Mouse (Mus musculus) limb, embryonic 11.5 days (tissue): Measurements from ENCODE around the gene Vmn1r77. TPM values are rescaled to one million over a fixed set of nuclear protein-coding genes. Genes with fewer than 3 reads are reported as not detected.
"Not testable (repeated sequence)": the region's sequence is repeated elsewhere in the genome, so short reads cannot be mapped to it uniquely, and the experiment has no call there.

Source experiments
- ATAC-seq: fragments of 200-750 bp; cut with Nextera tagmentation; 2 replicates; pipeline ENCODE4 v1.8.0; 2017; ENCODE audit warnings: low read depth; ENCODE audit not compliant: insufficient number of reproducible peaks, low FRiP score, low TSS enrichment
- DNase-seq: peaks from one replicate; pipeline ENCODE4 v3.0.0-alpha.2; 2015; ENCODE audit warnings: low spot score
- H3K27ac ChIP-seq: fragments of 300-500 bp; sonication (generic); replicated peaks from 2 replicates; pipeline ENCODE4 v1.5.1; 2014; ENCODE audit warnings: low read depth, mild to moderate bottlenecking, low read length
- H3K27me3 ChIP-seq: fragments of 300-500 bp; sonication (generic); 2 replicates; pipeline ENCODE4 v1.6.1; 2014; ENCODE audit warnings: mild to moderate bottlenecking, low read length, mixed read lengths; ENCODE audit not compliant: control insufficient read depth, insufficient read depth
- H3K36me3 ChIP-seq: fragments of 300-500 bp; sonication (generic); 2 replicates; pipeline ENCODE4 v1.6.1; 2014; ENCODE audit warnings: mild to moderate bottlenecking, low read length, moderate library complexity, mixed read lengths; ENCODE audit not compliant: control insufficient read depth, insufficient read depth
- H3K4me1 ChIP-seq: fragments of 300-500 bp; sonication (generic); 2 replicates; pipeline ENCODE4 v1.6.1; 2014; ENCODE audit warnings: low read length, mixed read lengths; ENCODE audit not compliant: control insufficient read depth, insufficient read depth
- H3K4me2 ChIP-seq: fragments of 300-500 bp; sonication (generic); 2 replicates; pipeline ENCODE4 v1.6.1; 2014; ENCODE audit warnings: low read depth, mild to moderate bottlenecking, moderate library complexity; ENCODE audit not compliant: severe bottlenecking
- H3K4me3 ChIP-seq: fragments of 300-500 bp; sonication (generic); 2 replicates; pipeline ENCODE4 v1.5.1; 2014; ENCODE audit warnings: low read depth, low read length
- H3K9ac ChIP-seq: fragments of 300-500 bp; sonication (generic); 2 replicates; pipeline ENCODE4 v1.6.1; 2014; ENCODE audit warnings: mild to moderate bottlenecking, low read length
- H3K9me3 ChIP-seq: fragments of 300-500 bp; sonication (generic); 2 replicates; pipeline ENCODE4 v1.6.1; 2016; ENCODE audit warnings: low read length; ENCODE audit not compliant: control insufficient read depth
- WGBS: fragments of 180-500 bp; shearing (Covaris S2); extraction: QIAGEN DNeasy Blood & Tissue Kit; methylation state at CpG from one replicate; pipeline ENCODE4 v1.1.7; 2014; 5-methylcytosine and 5-hydroxymethylcytosine counted together
- polyA plus RNA-seq: library from polyadenylated mRNA; unstranded; fragments of >200 nt; fragmentation: Nextera tagmentation; extraction: Ambion mirVana; gene quantifications from 2 replicates; pipeline ENCODE4 v1.2.1, GENCODE M21; 2014

The Vmn1r77 gene
- not detected in 2 replicates for polyA plus RNA-seq

GRCm38 (mm10) chr7:12036452-12036851 is at the start of gene Vmn1r77:
Gene Vmn1r77 (plus strand): TSS chr7:12036752.
- not testable (repeated sequence) for H3K9me3 ChIP-seq, H3K36me3 ChIP-seq, H3K9ac ChIP-seq, H3K27ac ChIP-seq, ATAC-seq, H3K4me1 ChIP-seq, H3K27me3 ChIP-seq, DNase-seq, H3K4me3 ChIP-seq, H3K4me2 ChIP-seq

GRCm38 (mm10) chr7:12011491-12011890 is 25.1 kb upstream of the Vmn1r77 start:
- H3K4me2 ChIP-seq, H3K27me3 ChIP-seq, H3K27ac ChIP-seq, DNase-seq, H3K36me3 ChIP-seq, H3K4me1 ChIP-seq, H3K9ac ChIP-seq, H3K4me3 ChIP-seq: not testable (repeated sequence)
- peak; percentile 57 for ATAC-seq
- peaks cover 51% of the 10 kb centered on the region for H3K9me3 ChIP-seq
- WGBS, result 93% methylated on average over 5 of the region's 5 CpGs

DNA sequence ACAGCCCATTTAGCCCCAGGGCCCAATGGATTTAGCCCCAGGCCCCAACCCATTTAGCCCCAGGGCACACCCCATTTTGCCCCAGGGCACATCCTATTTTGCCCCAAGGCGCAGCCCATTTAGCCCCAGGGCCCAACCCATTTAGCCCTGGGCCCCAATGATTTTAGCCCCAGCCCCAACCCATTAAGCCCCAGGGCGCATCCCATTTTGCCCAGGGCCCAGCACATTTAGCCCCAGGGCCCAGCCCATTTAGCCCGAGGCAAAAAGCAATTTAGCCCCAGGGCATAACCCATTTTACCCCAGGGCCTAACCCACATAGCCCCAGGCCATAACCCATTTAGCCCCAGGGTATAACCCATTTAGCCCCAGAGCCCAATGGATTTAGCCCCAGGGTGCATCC is 24.2 kb upstream of the Vmn1r77 start:
- not testable (repeated sequence) for DNase-seq, H3K36me3 ChIP-seq, H3K4me2 ChIP-seq, H3K4me3 ChIP-seq, H3K4me1 ChIP-seq, ATAC-seq, H3K27ac ChIP-seq, H3K9ac ChIP-seq, H3K27me3 ChIP-seq
- 94% methylated on average over 3 of the region's 3 CpGs for WGBS
- H3K9me3 ChIP-seq, result peaks cover 60% of the 10 kb centered on the region

GRCm38 (mm10) chr7:12013106-12013505 is 23.4 kb upstream of the Vmn1r77 start:
- no peaks in the 10 kb centered on the region for H3K36me3 ChIP-seq
- no peaks in the 10 kb centered on the region for H3K4me1 ChIP-seq
- H3K9ac ChIP-seq, result no peak overlapping the region
- 85% methylated on average over 4 of the region's 4 CpGs for WGBS
- H3K27ac ChIP-seq, result no peak overlapping the region
- H3K4me3 ChIP-seq, result no peak overlapping the region
- no peak overlapping the region for H3K4me2 ChIP-seq
- peaks cover 63% of the 10 kb centered on the region for H3K9me3 ChIP-seq
- ATAC-seq (no peak), DNase-seq (no peak)
- no peaks in the 10 kb centered on the region for H3K27me3 ChIP-seq

GRCm38 (mm10) chr7:12017829-12018228 is 18.7 kb upstream of the Vmn1r77 start:
- H3K9me3 ChIP-seq, result peaks cover 52% of the 10 kb centered on the region
- H3K4me2 ChIP-seq, H3K4me1 ChIP-seq, DNase-seq, H3K27ac ChIP-seq, H3K36me3 ChIP-seq, H3K27me3 ChIP-seq, H3K4me3 ChIP-seq, H3K9ac ChIP-seq: not testable (repeated sequence)
- 0 out of 2 replicates have a peak, but pooled peaks have one; percentile 54 for ATAC-seq
- 81% methylated on average over 2 of the region's 2 CpGs for WGBS

DNA sequence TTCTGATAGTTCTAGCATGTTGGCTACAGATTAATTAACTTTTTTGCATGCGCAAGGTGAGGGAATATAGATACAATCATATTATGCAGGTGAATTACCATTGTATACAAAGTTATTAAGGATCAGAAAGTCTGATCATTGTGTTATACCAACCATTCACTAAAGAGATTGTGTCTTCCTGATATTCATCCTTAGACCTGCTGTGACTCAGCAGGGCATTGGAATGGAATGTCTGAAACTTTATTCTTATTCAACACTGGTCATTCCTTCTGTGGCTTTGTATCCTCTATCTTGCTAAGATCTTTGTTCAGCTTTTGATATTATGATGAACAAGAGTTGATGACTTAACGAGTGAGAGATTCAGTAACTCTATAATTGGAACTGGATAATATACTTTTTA is 4.1 kb downstream of the Vmn1r77 start:
- Histone ChIP-seq H3K36me3 (no peaks in the 10 kb centered on the region), H3K27me3 (no peaks in the 10 kb centered on the region), H3K4me2 (no peak overlapping the region), H3K9ac (no peak overlapping the region), H3K4me1 (no peaks in the 10 kb centered on the region), H3K9me3 (peaks cover 2% of the 10 kb centered on the region; the same call in 1 of the 2 replicates), H3K27ac (no peak overlapping the region), H3K4me3 (no peak overlapping the region)
- ATAC-seq (no peak), DNase-seq (no peak)
- 78% methylated on average over 2 of the region's 2 CpGs for WGBS

Other genes with a start within 250 kb of the Vmn1r77 start
- not detected in 2 replicates for gene Vmn1r74, start 202.8 kb upstream of the Vmn1r77 start, polyA plus RNA-seq
- gene Vmn1r75, start 162.1 kb upstream of the Vmn1r77 start, polyA plus RNA-seq, result not detected in 2 replicates
- not detected in 2 replicates for gene Vmn1r76, start 98.5 kb upstream of the Vmn1r77 start, polyA plus RNA-seq
- not detected in 2 replicates for gene Vmn1r78, start 113.5 kb downstream of the Vmn1r77 start, polyA plus RNA-seq
- gene Vmn1r79, start 134.5 kb downstream of the Vmn1r77 start, polyA plus RNA-seq, result not detected in 2 replicates
- not detected in 2 replicates for gene Vmn1r80, start 152.5 kb downstream of the Vmn1r77 start, polyA plus RNA-seq
- gene Vmn1r81, start 231.5 kb downstream of the Vmn1r77 start, polyA plus RNA-seq, result not detected in 2 replicates